20 mouse cellular contexts compared by ENCODE assay signal in the genomic region with DNA sequence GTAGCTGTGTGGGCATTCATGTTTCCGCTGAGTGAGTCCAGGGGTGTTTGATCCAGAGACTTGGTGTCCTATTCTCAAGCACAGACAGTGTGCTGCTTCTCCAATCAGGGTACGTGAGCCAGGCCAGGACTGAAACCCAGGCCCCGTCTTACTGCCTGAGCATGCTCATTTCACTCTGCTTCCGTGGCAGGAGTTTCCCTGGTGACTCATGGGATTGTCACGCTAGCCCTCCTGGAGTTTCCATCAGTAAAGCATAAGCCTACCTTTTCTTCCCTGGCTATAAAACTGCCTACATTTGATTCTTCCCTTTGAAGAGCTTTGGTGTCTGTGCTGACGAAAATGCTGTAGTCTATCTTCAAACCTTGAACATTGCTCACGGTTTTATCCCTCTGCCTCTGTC. TPM values are rescaled to one million over a fixed set of nuclear protein-coding genes. Genes with fewer than 3 reads are reported as not detected.
"Had no signal": no experiment of that assay in that cellular context is flagged by ENCODE, and none has a peak within 500 bp of the region (broad histone marks: within the 10 kb centered on the region; RNA-seq: fewer than 3 reads in every experiment).

No protein-coding gene starts in this region.

- H3K9ac ChIP-seq: limb, embryonic 15.5 days; liver, embryonic 13.5 days; liver, postnatal 0 days; lung, embryonic 15.5 days; midbrain, embryonic 12.5 days; stomach, embryonic 15.5 days had no signal

- H3K4me1 ChIP-seq: limb, embryonic 15.5 days; liver, embryonic 13.5 days; lung, embryonic 15.5 days; midbrain, embryonic 12.5 days; stomach, embryonic 15.5 days had no signal

- H3K27ac ChIP-seq: limb, embryonic 15.5 days; liver, embryonic 13.5 days; lung, embryonic 15.5 days; macrophage; midbrain, embryonic 12.5 days; stomach, embryonic 15.5 days had no signal

- H3K9me3 ChIP-seq: limb, embryonic 15.5 days; liver, embryonic 13.5 days; lung, embryonic 15.5 days; megakaryocyte, embryonic 14.5 days; midbrain, embryonic 12.5 days; stomach, embryonic 15.5 days had no signal

- H3K4me3 ChIP-seq: limb, embryonic 15.5 days; liver, embryonic 13.5 days; lung, embryonic 15.5 days; megakaryocyte, embryonic 14.5 days; midbrain, embryonic 12.5 days; stomach, embryonic 15.5 days had no signal

- H3K4me2 ChIP-seq: limb, embryonic 15.5 days; liver, embryonic 13.5 days; lung, embryonic 15.5 days; midbrain, embryonic 12.5 days; stomach, embryonic 15.5 days had no signal

- DNase-seq: kidney, postnatal 25 days; layer of hippocampus, adult 9-11 months; layer of hippocampus, postnatal 36 days; liver, embryonic 13.5 days; liver, postnatal 0 days; lung, postnatal 14 days; right cerebral cortex, postnatal 14 days had no signal

- H3K27me3 ChIP-seq: limb, embryonic 15.5 days; liver, embryonic 13.5 days; lung, embryonic 15.5 days; megakaryocyte, embryonic 14.5 days; midbrain, embryonic 12.5 days; stomach, embryonic 15.5 days had no signal

RNA-seq across cellular contexts. Expression of a gene that starts 42.3 kb away (rescaled TPM):
- total RNA-seq: layer of hippocampus, adult 18-20 months; layer of hippocampus, postnatal 36 days; left cerebral cortex, adult 8-10 months had no signal
- polyA plus RNA-seq: kidney, embryonic 16.5 days; limb, embryonic 11.5 days; limb, embryonic 15.5 days; liver, embryonic 13.5 days; liver, postnatal 0 days; lung, embryonic 15.5 days; midbrain, embryonic 12.5 days; midbrain, embryonic 16.5 days; neural tube, embryonic 14.5 days; spleen, adult 2 months; stomach, embryonic 15.5 days had no signal
